Mouse (Mus musculus) MEL (cell line): ENCODE measurements around the gene Srbd1. TPM values are rescaled to one million over a fixed set of nuclear protein-coding genes. Genes with fewer than 3 reads are reported as not detected.

Experiments used
- DNase-seq: peaks from one replicate; pipeline ENCODE4 v3.0.0; 2011; ENCODE audit warnings: low read depth, low spot score
- H3K27ac ChIP-seq: 2 replicates; pipeline ENCODE4 v1.5.1; 2012; ENCODE audit warnings: low read depth, mild to moderate bottlenecking, control low read depth, low read length, moderate library complexity; ENCODE audit not compliant: control insufficient read depth
- H3K27me3 ChIP-seq, 2 experiments: fragments of 150-350 bp in 1 of 2; sonication (generic) in 1 of 2; 2 replicates each; pipeline ENCODE4 v1.6.1; 2012; ENCODE audit warnings: low read length in 2 of 2, mild to moderate bottlenecking in 2 of 2, improper control_type of control experiment in 1 of 2, moderate library complexity in 1 of 2; ENCODE audit not compliant: insufficient read depth in 2 of 2, control insufficient read depth in 1 of 2
- H3K36me3 ChIP-seq, 2 experiments: 2 replicates each; pipeline ENCODE4 v1.6.1; 2012 to 2014; ENCODE audit warnings: low read length in 2 of 2, improper control_type of control experiment in 1 of 2, inconsistent platforms in 1 of 2, mild to moderate bottlenecking in 1 of 2; ENCODE audit not compliant: insufficient read depth in 2 of 2, control insufficient read depth in 1 of 2
- H3K4me1 ChIP-seq, 2 experiments: fragments of 150-350 bp in 1 of 2; sonication (generic) in 1 of 2; 2 replicates each; pipeline ENCODE4 v1.6.1; 2012; ENCODE audit warnings: low read length in 2 of 2, improper control_type of control experiment in 1 of 2, mild to moderate bottlenecking in 1 of 2; ENCODE audit not compliant: insufficient read depth in 2 of 2, control insufficient read depth in 1 of 2
- H3K4me3 ChIP-seq, 2 experiments: fragments of 150-350 bp in 1 of 2; sonication (generic) in 1 of 2; 2 replicates each; pipeline ENCODE4 v1.5.1; 2012; ENCODE audit warnings: low read depth in 2 of 2, low read length in 2 of 2, mild to moderate bottlenecking in 2 of 2, moderate library complexity in 2 of 2, control low read depth in 1 of 2, improper control_type of control experiment in 1 of 2; ENCODE audit not compliant: control insufficient read depth in 1 of 2, insufficient read depth in 1 of 2
- H3K79me2 ChIP-seq: 2 replicates; pipeline ENCODE4 v1.6.1; 2012; ENCODE audit warnings: mild to moderate bottlenecking, low read length, moderate library complexity; ENCODE audit not compliant: control insufficient read depth, poor library complexity, insufficient read depth
- H3K9ac ChIP-seq: 2 replicates; pipeline ENCODE4 v1.6.1; 2012; ENCODE audit warnings: low read depth, mild to moderate bottlenecking, control low read depth, low read length, moderate library complexity; ENCODE audit not compliant: control insufficient read depth, poor library complexity, severe bottlenecking
- H3K9me3 ChIP-seq: fragments of 150-350 bp; sonication (generic); replicated peaks from 2 replicates; pipeline ENCODE4 v1.6.1; 2012; ENCODE audit warnings: mild to moderate bottlenecking, low read length, improper control_type of control experiment, moderate library complexity; ENCODE audit not compliant: insufficient read depth
- BHLHE40 ChIP-seq: IDR thresholded peaks from 2 replicates; pipeline ENCODE4 v1.6.1; 2012; ENCODE audit warnings: low read depth, mild to moderate bottlenecking, inconsistent platforms, low read length, improper control_type of control experiment, borderline replicate concordance
- E2F4 ChIP-seq: IDR thresholded peaks from 2 replicates; pipeline ENCODE4 v1.6.1; 2011; ENCODE audit warnings: low read depth, low read length, improper control_type of control experiment, borderline replicate concordance
- ELF1 ChIP-seq: IDR thresholded peaks from 2 replicates; pipeline ENCODE4 v1.6.1; 2014; ENCODE audit warnings: low read depth, mild to moderate bottlenecking, inconsistent platforms, low read length, improper control_type of control experiment, moderate library complexity
- EP300 ChIP-seq, 2 experiments: IDR thresholded peaks; 2 replicates each; pipeline ENCODE4 v1.6.1; 2011; ENCODE audit warnings: improper control_type of control experiment in 2 of 2, low read length in 2 of 2, low read depth in 1 of 2, mild to moderate bottlenecking in 1 of 2
- ETS1 ChIP-seq: IDR thresholded peaks from 2 replicates; pipeline ENCODE4 v1.6.1; 2012; ENCODE audit warnings: low read depth, mild to moderate bottlenecking, inconsistent platforms, low read length, improper control_type of control experiment, moderate library complexity
- GATA1 ChIP-seq: IDR thresholded peaks from 2 replicates; pipeline ENCODE4 v1.6.1; 2011; ENCODE audit warnings: low read depth, low read length, improper control_type of control experiment
- HCFC1 ChIP-seq: IDR thresholded peaks from 2 replicates; pipeline ENCODE4 v1.6.1; 2012; ENCODE audit warnings: low read depth, mild to moderate bottlenecking, inconsistent platforms, low read length, improper control_type of control experiment, moderate library complexity
- JUND ChIP-seq: IDR thresholded peaks from 2 replicates; pipeline ENCODE4 v1.6.1; 2011; ENCODE audit warnings: low read depth, mild to moderate bottlenecking, improper control_type of control experiment, low read length
- KAT2A ChIP-seq: conservative IDR thresholded peaks from 2 replicates; pipeline ENCODE4 v1.6.1; 2012; ENCODE audit warnings: low read depth, low read length, improper control_type of control experiment, inconsistent platforms
- MAX ChIP-seq: IDR thresholded peaks from 2 replicates; pipeline ENCODE4 v1.6.1; 2011; ENCODE audit warnings: low read length, improper control_type of control experiment
- MEF2A ChIP-seq: IDR thresholded peaks from 2 replicates; pipeline ENCODE4 v1.6.1; 2014; ENCODE audit warnings: low read depth, mild to moderate bottlenecking, inconsistent platforms, low read length, improper control_type of control experiment; ENCODE audit not compliant: poor library complexity, insufficient replicate concordance, severe bottlenecking; ENCODE audit errors: extremely low read depth
- MXI1 ChIP-seq: IDR thresholded peaks from 2 replicates; pipeline ENCODE4 v1.6.1; 2011; ENCODE audit warnings: mild to moderate bottlenecking, low read depth, low read length, improper control_type of control experiment
- MYB ChIP-seq: IDR thresholded peaks from 2 replicates; pipeline ENCODE4 v1.6.1; 2011; ENCODE audit warnings: mild to moderate bottlenecking, low read depth, low read length, improper control_type of control experiment
- MYC ChIP-seq: IDR thresholded peaks from 2 replicates; pipeline ENCODE4 v1.6.1; 2011; ENCODE audit warnings: low read depth, mild to moderate bottlenecking, low read length, improper control_type of control experiment, moderate library complexity
- POLR2A ChIP-seq, 2 experiments: IDR thresholded peaks; 2 replicates each; pipeline ENCODE4 v1.6.1; 2011 to 2012; ENCODE audit warnings: low read length in 2 of 2, mild to moderate bottlenecking in 2 of 2, control low read depth in 1 of 2, improper control_type of control experiment in 1 of 2, low read depth in 1 of 2, moderate library complexity in 1 of 2; ENCODE audit not compliant: control insufficient read depth in 1 of 2, insufficient read depth in 1 of 2, poor library complexity in 1 of 2
- POLR2AphosphoS2 ChIP-seq: IDR thresholded peaks from 2 replicates; pipeline ENCODE4 v1.6.1; 2011; ENCODE audit warnings: low read length, improper control_type of control experiment
- POLR2AphosphoS5 ChIP-seq: IDR thresholded peaks from 2 replicates; pipeline ENCODE4 v1.6.1; 2012; ENCODE audit warnings: low read depth, borderline replicate concordance, mild to moderate bottlenecking, inconsistent platforms, low read length, moderate library complexity, mixed read lengths
- SIN3A ChIP-seq: IDR thresholded peaks from 2 replicates; pipeline ENCODE4 v1.6.1; 2012; ENCODE audit warnings: low read length, improper control_type of control experiment, inconsistent platforms
- TBP ChIP-seq: IDR thresholded peaks from 2 replicates; pipeline ENCODE4 v1.8.0; 2011; ENCODE audit warnings: low read depth, low read length, improper control_type of control experiment
- TCF12 ChIP-seq: IDR thresholded peaks from 2 replicates; pipeline ENCODE4 v1.6.1; 2014; ENCODE audit warnings: low read depth, mild to moderate bottlenecking, inconsistent platforms, low read length, improper control_type of control experiment, moderate library complexity
- USF1 ChIP-seq: IDR thresholded peaks from 2 replicates; pipeline ENCODE4 v1.6.1; 2014; ENCODE audit warnings: low read depth, mild to moderate bottlenecking, inconsistent platforms, low read length, improper control_type of control experiment, moderate library complexity
- USF2 ChIP-seq, 2 experiments: IDR thresholded peaks; 2 replicates each; pipeline ENCODE4 v1.6.1; 2011 to 2012; ENCODE audit warnings: improper control_type of control experiment in 2 of 2, low read length in 2 of 2, borderline replicate concordance in 1 of 2, inconsistent platforms in 1 of 2, low read depth in 1 of 2, mild to moderate bottlenecking in 1 of 2; ENCODE audit not compliant: insufficient read depth in 1 of 2
- ZC3H11A ChIP-seq: IDR thresholded peaks from 2 replicates; pipeline ENCODE4 v1.6.1; 2012; ENCODE audit warnings: low read depth, mild to moderate bottlenecking, inconsistent platforms, low read length, improper control_type of control experiment
- ZKSCAN1 ChIP-seq: IDR thresholded peaks from 2 replicates; pipeline ENCODE4 v1.6.1; 2012; ENCODE audit warnings: low read depth, mild to moderate bottlenecking, inconsistent platforms, low read length, improper control_type of control experiment, moderate library complexity
- ZNF384 ChIP-seq: IDR thresholded peaks from 2 replicates; pipeline ENCODE4 v1.6.1; 2012; ENCODE audit warnings: low read depth, mild to moderate bottlenecking, inconsistent platforms, low read length, improper control_type of control experiment
- polyA plus RNA-seq, 2 experiments: library from polyadenylated mRNA; stranded (reverse) in 1 of 2; unstranded in 1 of 2; fragments of >175 nt in 1 of 2; fragments of >200 nt in 1 of 2; gene quantifications; 2 replicates each; pipeline versions ENCODE4 v1.2.1 to v1.2.4; 2012; ENCODE audit warnings: low replicate concordance in 2 of 2, low read depth in 1 of 2; ENCODE audit not compliant: insufficient read length in 2 of 2, insufficient read depth in 1 of 2, missing spikeins in 1 of 2
- total RNA-seq: library from RNA; depleted of rRNA; stranded (reverse); fragments of 300-350 nt; gene quantifications from 2 replicates; pipeline ENCODE4 v1.2.3, GENCODE M21; 2012

Gene Srbd1
- total and polyA plus RNA-seq, 3 experiments, result 14.9 to 30.5 TPM; not detected in 1

DNA sequence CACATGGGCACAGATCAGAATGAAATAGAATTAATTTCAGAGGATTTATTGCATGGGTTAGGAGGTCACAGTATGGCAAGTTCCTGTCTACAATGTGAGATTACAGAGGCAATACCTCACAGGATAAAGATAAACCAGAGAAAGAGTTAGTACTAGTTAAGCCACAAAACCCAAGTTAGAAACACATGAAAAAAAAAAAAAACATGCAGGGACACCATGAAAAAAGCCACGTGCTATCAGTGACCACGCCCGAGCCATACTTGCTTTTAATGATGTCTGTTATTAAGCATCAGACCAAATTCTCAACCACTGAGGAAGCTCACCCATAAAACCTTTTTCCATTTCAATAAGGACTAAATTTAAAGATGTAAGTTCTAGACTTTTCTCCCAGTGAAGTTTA lies 120.4 kb downstream of the Srbd1 start:
- H3K79me2 ChIP-seq, result peaks cover 1% of the 10 kb centered on the region; the same call in 1 of the 2 replicates
- H3K9me3 ChIP-seq, result no peaks in the 10 kb centered on the region
- H3K36me3 ChIP-seq, result peaks cover 0 to 93% of the 10 kb centered on the region in 2 experiments; a peak in 2 of 4 replicates
- peak overlapping the region; percentile 55 for H3K9ac ChIP-seq
- H3K27me3 ChIP-seq, result no peaks in the 10 kb centered on the region
- DNase-seq, result peak; percentile 75
- TF ChIP-seq POLR2AphosphoS5 (no peak), ZKSCAN1 (no peak), JUND (no peak), ZNF384 (peak; percentile 96), ZC3H11A (no peak), MXI1 (peak; percentile 77), ELF1 (no peak), KAT2A (no peak; the same call in 1 of the 2 replicates), ETS1 (peak; percentile 80), E2F4 (0 out of 2 replicates have a peak, but pooled peaks have one; percentile 43), USF1 (peak; percentile 68), MEF2A (no peak), MYB (0 out of 2 replicates have a peak, but pooled peaks have one; percentile 4), MAX (peak; percentile 97), POLR2A (IDR thresholded peaks at IDR 0.05; ENCODE audit: control insufficient read depth in 1 of 2, insufficient read depth in 1 of 2, low read depth in 1 of 2, low read length in 2 of 2, poor library complexity in 1 of 2) (no peak; a peak in 1 of 4 replicates), MYC (peak; percentile 97), USF2 (IDR thresholded peaks at IDR 0.05; ENCODE audit: borderline replicate concordance in 1 of 2, insufficient read depth in 1 of 2, low read depth in 1 of 2, low read length in 2 of 2) (no peak), EP300 (IDR thresholded peaks at IDR 0.05; ENCODE audit: low read depth in 1 of 2, low read length in 2 of 2) (peak; percentile 22 to 76; a peak in 3 of 4 replicates), SIN3A (peak; percentile 58; the same call in 1 of the 2 replicates), TBP (no peak), TCF12 (peak; percentile 36; the same call in 1 of the 2 replicates), BHLHE40 (peak; percentile 56; the same call in 1 of the 2 replicates), POLR2AphosphoS2 (no peak), HCFC1 (no peak), GATA1 (peak; percentile 55; the same call in 1 of the 2 replicates)
- H3K4me1 ChIP-seq, result peaks cover 59 to 64% of the 10 kb centered on the region in 2 experiments
- peak overlapping the region; percentile 100 for H3K27ac ChIP-seq
- no peak overlapping the region for H3K4me3 ChIP-seq
